Mouse (Mus musculus): ENCODE measurements around the gene Vmac. TPM values are rescaled to one million over a fixed set of nuclear protein-coding genes. Genes with fewer than 3 reads are reported as not detected.

Vmac gene
- 16.5 and 23.1 TPM in 2 replicates for polyA plus RNA-seq (2016; fragmentation: Nextera tagmentation; extraction: Ambion mirVana)

DNA sequence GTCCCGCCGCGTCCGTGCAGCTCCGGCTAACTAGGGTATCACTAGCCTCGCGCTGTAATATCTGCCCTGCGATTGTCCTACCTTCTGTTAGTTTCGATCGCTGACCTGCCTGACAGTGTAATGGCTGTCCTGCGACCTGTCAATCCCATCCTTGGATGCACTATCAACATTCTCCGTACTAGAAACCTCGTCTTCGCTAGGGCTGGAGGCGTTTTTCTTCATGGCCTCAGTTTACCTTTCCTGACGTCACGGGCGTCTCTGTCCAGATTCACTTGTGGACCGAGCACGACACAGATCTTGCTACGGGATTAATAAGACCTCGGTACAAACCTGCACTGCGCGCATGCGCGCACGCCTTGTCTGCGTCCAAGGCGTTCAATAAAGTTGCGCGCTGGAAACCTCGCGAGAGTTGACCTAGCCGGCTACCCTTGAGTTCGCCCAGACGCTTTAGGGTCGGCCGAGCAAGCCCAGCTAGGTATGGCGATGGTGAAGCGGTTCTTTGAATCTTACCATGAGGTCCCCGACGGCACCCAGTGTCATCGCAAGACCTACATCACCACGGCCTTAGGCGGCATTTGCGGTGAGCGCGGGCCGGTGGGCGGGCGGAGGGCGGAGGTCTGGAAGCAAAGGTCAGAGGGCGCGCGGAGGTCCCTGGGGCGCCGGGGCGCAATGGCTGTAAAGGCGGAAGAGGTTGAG is at the start of gene Vmac, which contains the start of gene Ndufa11:
TSS of gene Vmac (minus strand) at position 660 of the 696 bp plus-strand sequence.
TSS of gene Ndufa11 (plus strand) at position 405 of the 696 bp plus-strand sequence.
- no peaks in the 10 kb centered on the region for H3K9me3 ChIP-seq
- peak; percentile 64 for ATAC-seq (ENCODE audit: insufficient number of reproducible peaks, insufficient read depth, low FRiP score, low TSS enrichment, low read depth)
- peak within 1 kb of the TSS; percentile 82 for H3K4me3 ChIP-seq (replicated peaks)
- peak within 1 kb of the TSS; percentile 91 for H3K9ac ChIP-seq (replicated peaks)
- peak within 1 kb of the TSS; percentile 77 for H3K4me2 ChIP-seq
- whole genome bisulfite sequencing = under 1% methylated on average over 59 of the region's 59 CpGs
- H3K36me3 ChIP-seq = peaks cover 24% of the 10 kb centered on the region
- H3K27ac ChIP-seq = peak within 1 kb of the TSS; percentile 85
- H3K27me3 ChIP-seq = no peaks in the 10 kb centered on the region
- H3K4me1 ChIP-seq (replicated peaks) = peaks cover 39% of the 10 kb centered on the region

DNA sequence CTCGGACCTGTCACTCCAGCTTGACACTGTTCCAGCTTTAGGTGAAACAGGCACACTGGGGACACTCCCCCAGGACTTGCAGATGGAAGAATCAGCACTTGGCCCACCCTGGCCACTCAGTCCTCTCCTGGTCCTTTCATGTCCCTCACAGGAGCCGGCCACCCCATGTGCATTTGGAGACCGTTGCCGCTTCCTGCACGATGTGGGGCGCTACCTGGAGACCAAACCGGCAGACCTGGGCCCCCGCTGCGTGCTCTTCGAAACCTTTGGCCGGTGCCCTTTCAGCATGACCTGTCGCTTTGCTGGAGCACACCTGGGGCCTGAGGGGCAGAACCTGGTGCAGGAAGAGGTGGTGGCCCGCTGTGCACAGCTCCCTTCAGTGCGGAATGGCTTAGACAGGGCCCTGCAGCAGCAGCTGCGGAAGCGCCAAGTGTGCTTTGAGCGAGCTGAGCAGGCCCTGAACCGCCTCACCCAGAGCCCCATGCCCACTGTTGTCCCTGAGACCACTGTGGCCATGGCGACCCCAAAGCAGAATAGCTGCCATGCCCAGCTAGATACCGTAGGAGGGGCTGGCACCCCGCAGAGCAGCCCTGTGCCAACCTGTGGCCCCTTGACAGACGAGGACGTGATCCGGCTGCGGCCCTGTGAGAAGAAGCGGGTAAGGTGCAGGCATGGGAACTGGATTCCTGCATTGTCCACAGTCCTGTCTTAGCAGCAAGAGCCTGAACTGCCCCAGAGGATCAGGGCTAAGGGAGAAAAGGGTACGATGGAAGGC is 49.0 kb upstream of the Vmac start:
- no peak overlapping the region for H3K4me2 ChIP-seq
- no peaks in the 10 kb centered on the region for H3K9me3 ChIP-seq
- no peak overlapping the region for H3K4me3 ChIP-seq (replicated peaks)
- H3K9ac ChIP-seq (replicated peaks) = no peak overlapping the region
- H3K27me3 ChIP-seq = no peaks in the 10 kb centered on the region
- peaks cover 54% of the 10 kb centered on the region for H3K36me3 ChIP-seq
- no peak overlapping the region for H3K27ac ChIP-seq
- 90% methylated on average over 27 of the region's 27 CpGs for WGBS
- no peak for ATAC-seq (ENCODE audit: insufficient number of reproducible peaks, insufficient read depth, low FRiP score, low TSS enrichment, low read depth)
- H3K4me1 ChIP-seq (replicated peaks) = peaks cover 21% of the 10 kb centered on the region

DNA sequence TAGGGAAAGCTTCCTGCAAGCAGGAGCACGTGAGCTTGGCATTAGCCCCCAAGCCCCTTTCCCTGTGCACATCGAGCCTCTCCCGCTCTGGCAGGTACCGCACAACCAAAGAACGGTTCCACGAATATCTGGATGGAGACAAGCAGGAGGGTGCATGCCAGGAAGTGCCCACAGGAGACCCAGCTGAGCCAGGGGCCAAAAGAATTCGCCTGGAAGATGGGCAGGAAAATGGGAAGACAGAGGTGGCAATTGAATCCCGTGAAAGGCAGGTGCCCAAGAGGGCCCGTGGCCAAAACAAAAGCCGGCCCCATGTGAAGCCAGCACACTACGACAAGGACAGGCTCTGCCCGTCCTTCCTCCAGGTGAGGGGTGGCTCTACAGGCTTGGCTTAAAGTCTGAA is 47.6 kb upstream of the Vmac start:
- H3K4me2 ChIP-seq = peak overlapping the region; percentile 77
- peak overlapping the region; percentile 95 for H3K27ac ChIP-seq
- H3K4me3 ChIP-seq (replicated peaks) = peak overlapping the region; percentile 75
- no peak; the same call in 1 of the 2 replicates for ATAC-seq (ENCODE audit: insufficient number of reproducible peaks, insufficient read depth, low FRiP score, low TSS enrichment, low read depth)
- H3K36me3 ChIP-seq = peaks cover 41% of the 10 kb centered on the region
- H3K9me3 ChIP-seq = no peaks in the 10 kb centered on the region
- peaks cover 28% of the 10 kb centered on the region for H3K4me1 ChIP-seq (replicated peaks)
- H3K27me3 ChIP-seq = no peaks in the 10 kb centered on the region
- WGBS = 57% methylated on average over 12 of the region's 12 CpGs
- H3K9ac ChIP-seq (replicated peaks) = peak overlapping the region; percentile 73

DNA sequence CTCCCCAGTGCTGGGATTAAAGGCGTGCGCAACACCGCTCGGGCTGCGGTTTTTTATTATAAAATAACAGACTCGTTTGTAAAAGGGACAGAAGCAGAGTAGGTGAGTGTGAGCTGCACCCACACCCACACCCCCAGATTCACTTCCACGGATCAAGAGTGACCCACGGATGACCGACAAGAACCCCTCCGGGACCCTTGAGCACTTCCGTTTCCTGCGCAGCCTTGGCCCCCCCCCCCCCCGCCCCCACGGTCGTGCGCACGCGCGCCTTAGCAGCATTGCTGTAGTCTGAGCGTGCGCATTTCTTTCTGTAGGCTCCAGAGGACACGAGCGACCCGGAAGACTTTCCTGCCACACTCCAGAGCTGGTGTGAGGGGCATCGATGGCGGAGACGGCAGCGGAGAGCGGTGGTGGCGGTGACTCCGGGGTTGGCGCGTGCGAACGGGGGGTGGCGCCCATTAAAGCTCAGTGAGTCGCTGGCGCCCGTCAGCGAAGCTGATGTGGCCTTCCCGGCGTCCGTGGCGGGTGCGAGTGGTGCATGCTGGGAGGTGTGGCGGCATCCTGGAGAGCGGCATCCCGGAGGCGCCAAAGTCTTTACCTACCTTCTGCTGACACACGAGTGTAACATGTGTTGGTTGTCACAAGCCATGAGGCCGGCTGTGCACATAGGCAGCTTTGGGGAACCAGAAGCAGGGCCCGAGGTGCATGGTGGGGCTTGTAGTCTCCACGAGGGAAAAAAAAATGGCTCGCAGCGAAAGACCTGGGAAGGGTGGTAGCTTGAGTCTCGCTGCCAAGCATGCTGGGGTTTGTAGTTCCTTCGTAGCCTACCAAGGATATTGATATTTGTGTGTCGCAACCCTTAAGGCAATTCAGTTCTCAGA is 46.9 kb upstream of the Vmac start, which contains the start of gene Dus3l:
TSS of gene Dus3l (plus strand) at position 284 of the 881 bp plus-strand sequence.
- peak; percentile 72 for ATAC-seq (ENCODE audit: insufficient number of reproducible peaks, insufficient read depth, low FRiP score, low TSS enrichment, low read depth)

DNA sequence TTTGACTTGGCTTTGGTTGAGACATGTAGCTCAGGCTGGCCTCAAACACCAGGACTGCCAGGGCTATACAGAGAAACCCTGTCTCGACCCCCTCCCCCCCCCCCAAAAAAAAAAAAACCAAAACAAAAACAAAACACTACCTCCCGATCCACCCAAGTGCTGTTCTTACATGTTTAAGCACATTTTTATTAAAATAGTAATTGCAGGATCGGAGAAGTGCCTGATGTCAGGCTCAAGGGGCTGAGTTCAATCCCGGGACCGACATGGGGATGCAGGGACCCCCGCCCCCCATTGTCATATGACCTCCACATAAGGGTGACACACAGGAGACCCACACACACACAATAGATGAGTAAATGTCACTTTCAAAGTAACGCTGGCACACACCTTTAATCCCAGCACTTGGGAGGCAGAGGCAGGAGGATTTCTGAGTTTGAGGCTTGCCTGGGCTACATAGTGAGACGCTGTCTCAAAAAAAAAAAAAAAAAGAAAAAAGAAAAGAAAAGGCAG is 46.0 kb upstream of the Vmac start:
- H3K9me3 ChIP-seq = no peaks in the 10 kb centered on the region
- WGBS = 79% methylated on average over 8 of the region's 8 CpGs
- H3K36me3 ChIP-seq = peaks cover 25% of the 10 kb centered on the region
- H3K27me3 ChIP-seq = no peaks in the 10 kb centered on the region
- peak overlapping the region; percentile 75; the same call in 1 of the 2 replicates for H3K4me3 ChIP-seq (replicated peaks)
- H3K4me1 ChIP-seq (replicated peaks) = peaks cover 44% of the 10 kb centered on the region
- H3K4me2 ChIP-seq = no peak overlapping the region
- ATAC-seq (ENCODE audit: insufficient number of reproducible peaks, insufficient read depth, low FRiP score, low TSS enrichment, low read depth) = no peak
- H3K27ac ChIP-seq = no peak overlapping the region
- no peak overlapping the region for H3K9ac ChIP-seq (replicated peaks)

More for the DNA sequence above, 46.9 kb upstream of the Vmac start, which contains the start of gene Dus3l:
- H3K4me1 ChIP-seq (replicated peaks) = peaks cover 35% of the 10 kb centered on the region
- WGBS = 1% methylated on average over 56 of the region's 58 CpGs
- peak within 1 kb of the TSS; percentile 75 for H3K4me3 ChIP-seq (replicated peaks)
- H3K27me3 ChIP-seq = no peaks in the 10 kb centered on the region
- H3K27ac ChIP-seq = peak within 1 kb of the TSS; percentile 95
- peaks cover 34% of the 10 kb centered on the region for H3K36me3 ChIP-seq
- H3K4me2 ChIP-seq = peak within 1 kb of the TSS; percentile 77
- no peaks in the 10 kb centered on the region for H3K9me3 ChIP-seq
- peak within 1 kb of the TSS; percentile 73 for H3K9ac ChIP-seq (replicated peaks)

DNA sequence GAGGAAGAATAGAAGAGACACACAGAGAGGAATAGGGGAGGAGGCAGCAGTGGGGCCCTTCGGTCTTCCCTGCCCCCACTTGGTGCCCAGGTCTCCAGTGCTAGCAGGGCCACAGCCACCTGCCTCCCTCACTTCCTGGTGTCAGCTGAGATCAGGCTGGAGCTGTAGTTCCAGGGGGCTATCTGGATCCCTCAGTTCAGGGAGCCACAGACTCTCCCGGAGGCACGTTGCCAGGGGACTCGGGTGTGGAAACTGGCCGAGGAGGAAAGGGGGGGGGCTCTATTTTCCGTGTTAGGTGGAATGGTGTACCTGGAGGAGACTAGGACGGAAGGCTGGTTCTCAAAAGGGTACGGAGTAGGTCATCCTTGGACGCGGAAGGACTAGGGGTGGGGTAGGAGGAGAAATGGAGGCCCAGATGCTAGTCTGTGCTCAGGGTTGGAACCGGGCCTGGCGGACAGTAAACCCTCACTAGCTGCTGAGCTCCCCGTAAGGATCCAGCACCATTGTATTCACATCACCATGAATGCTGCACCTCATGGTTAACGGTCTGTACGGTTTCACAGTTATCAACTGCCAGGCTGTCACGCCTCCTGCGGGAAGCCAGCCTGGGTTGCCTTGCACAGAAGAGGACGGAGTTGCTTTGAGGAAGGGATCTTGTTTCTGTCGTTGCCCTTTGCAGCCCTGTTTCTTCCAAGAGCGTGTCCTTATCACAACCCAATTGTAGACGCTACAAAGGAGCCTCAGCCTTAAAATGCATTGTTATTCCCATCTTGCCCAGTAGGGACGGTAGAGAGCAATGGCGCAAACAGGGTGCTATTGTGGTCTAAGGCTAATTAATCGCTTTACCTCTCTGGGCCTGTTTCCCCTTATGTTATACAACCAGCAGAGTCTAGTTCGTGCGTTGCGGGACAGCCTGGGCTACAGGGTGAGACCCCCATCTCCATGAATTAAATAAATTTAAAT is 45.2 kb upstream of the Vmac start:
- Histone ChIP-seq H3K36me3 (peaks cover 17% of the 10 kb centered on the region), H3K4me3 (replicated peaks) (0 out of 2 replicates have a peak overlapping the region, but pooled peaks have one; percentile 45), H3K9ac (replicated peaks) (no peak overlapping the region), H3K4me1 (replicated peaks) (peaks cover 50% of the 10 kb centered on the region), H3K27me3 (peaks cover under 1% of the 10 kb centered on the region; the same call in 1 of the 2 replicates), H3K9me3 (no peaks in the 10 kb centered on the region), H3K27ac (peak overlapping the region; percentile 81; the same call in 1 of the 2 replicates), H3K4me2 (peak overlapping the region; percentile 77)
- ATAC-seq (ENCODE audit: insufficient number of reproducible peaks, insufficient read depth, low FRiP score, low TSS enrichment, low read depth) = no peak
- 54% methylated on average over 27 of the region's 27 CpGs for WGBS

DNA sequence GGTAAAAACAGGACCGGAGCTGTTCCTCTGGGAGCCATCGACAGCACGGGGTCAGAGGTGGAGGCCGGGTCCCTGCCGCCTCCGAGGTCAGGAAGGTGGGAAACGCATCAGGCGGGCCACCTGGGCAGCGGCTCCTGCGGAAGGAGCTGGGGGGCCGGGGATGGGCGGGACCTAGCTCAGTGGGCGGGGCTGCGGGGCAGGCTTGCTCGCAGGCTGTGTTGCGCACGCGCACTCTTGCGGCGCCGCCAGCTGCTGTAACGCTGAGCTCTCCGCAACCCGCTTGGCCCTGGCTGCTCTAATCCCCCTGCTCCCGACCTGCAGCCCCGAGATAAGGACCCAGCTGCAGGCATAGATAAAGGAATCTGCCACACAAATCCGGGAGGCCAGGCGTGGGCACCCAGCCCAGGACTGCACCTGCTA is 44.2 kb upstream of the Vmac start:
- H3K9me3 ChIP-seq = no peaks in the 10 kb centered on the region
- H3K36me3 ChIP-seq = peaks cover 7% of the 10 kb centered on the region; the same call in 1 of the 2 replicates
- H3K4me1 ChIP-seq (replicated peaks) = peaks cover 59% of the 10 kb centered on the region
- peaks cover 11% of the 10 kb centered on the region for H3K27me3 ChIP-seq
- peak overlapping the region; percentile 59 for H3K9ac ChIP-seq (replicated peaks)
- ATAC-seq (ENCODE audit: insufficient number of reproducible peaks, insufficient read depth, low FRiP score, low TSS enrichment, low read depth) = peak; percentile 7; the same call in 1 of the 2 replicates
- peak overlapping the region; percentile 77 for H3K4me2 ChIP-seq
- peak overlapping the region; percentile 45 for H3K4me3 ChIP-seq (replicated peaks)
- H3K27ac ChIP-seq = peak overlapping the region; percentile 81
- WGBS = under 1% methylated on average over 20 of the region's 28 CpGs

DNA sequence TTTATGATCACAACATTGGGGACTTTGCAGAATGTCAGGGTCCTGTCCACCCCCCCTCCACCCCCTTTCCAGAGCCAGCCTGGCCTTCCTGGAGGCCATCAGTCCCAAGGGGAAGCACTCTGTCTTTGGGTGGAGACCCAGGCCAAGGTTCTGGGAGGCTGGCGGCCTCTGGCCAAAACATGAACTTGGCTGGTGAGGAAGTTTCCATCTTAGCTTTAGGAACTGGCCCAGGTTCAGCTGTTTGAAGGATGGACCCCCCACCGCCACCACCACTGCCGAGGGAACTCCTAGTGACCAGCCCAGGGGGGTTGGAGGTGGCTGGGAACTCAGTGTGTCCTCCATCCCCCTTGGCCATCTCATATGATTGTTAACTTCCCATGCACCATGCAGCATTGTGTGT is 43.3 kb upstream of the Vmac start:
- 70% methylated on average over 3 of the region's 3 CpGs for WGBS
- H3K27me3 ChIP-seq = peaks cover 20% of the 10 kb centered on the region
- H3K27ac ChIP-seq = peak overlapping the region; percentile 81; the same call in 1 of the 2 replicates
- no peak overlapping the region for H3K4me2 ChIP-seq
- no peak for ATAC-seq (ENCODE audit: insufficient number of reproducible peaks, insufficient read depth, low FRiP score, low TSS enrichment, low read depth)
- H3K4me3 ChIP-seq (replicated peaks) = no peak overlapping the region
- no peaks in the 10 kb centered on the region for H3K36me3 ChIP-seq
- H3K4me1 ChIP-seq (replicated peaks) = peaks cover 66% of the 10 kb centered on the region
- no peak overlapping the region for H3K9ac ChIP-seq (replicated peaks)
- no peaks in the 10 kb centered on the region for H3K9me3 ChIP-seq

DNA sequence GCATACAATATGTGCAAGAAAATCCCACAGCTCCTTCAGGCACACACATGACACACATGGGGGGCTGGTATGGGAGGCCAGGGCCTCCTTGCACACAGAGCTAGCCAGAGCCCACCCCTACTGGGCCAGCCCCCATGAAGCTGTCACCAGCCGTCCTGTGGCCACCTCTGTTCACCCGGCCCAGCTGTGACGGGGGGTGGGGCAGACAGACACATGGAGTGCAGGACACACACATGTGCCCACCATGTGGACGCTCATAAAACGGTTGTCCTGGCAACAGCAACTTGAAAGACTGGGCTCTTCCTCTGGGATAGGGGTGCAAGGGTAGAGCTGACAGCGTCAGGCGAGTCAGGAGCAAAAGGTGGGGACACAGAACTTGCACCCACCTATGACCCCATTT is 41.4 kb upstream of the Vmac start:
- ATAC-seq (ENCODE audit: insufficient number of reproducible peaks, insufficient read depth, low FRiP score, low TSS enrichment, low read depth) = no peak
- H3K27me3 ChIP-seq = peaks cover 39% of the 10 kb centered on the region
- H3K27ac ChIP-seq = no peak overlapping the region
- no peak overlapping the region for H3K4me3 ChIP-seq (replicated peaks)
- peaks cover 66% of the 10 kb centered on the region for H3K4me1 ChIP-seq (replicated peaks)
- H3K9ac ChIP-seq (replicated peaks) = no peak overlapping the region
- no peak overlapping the region; the same call in 1 of the 2 replicates for H3K4me2 ChIP-seq
- H3K36me3 ChIP-seq = no peaks in the 10 kb centered on the region
- no peaks in the 10 kb centered on the region for H3K9me3 ChIP-seq
- 17% methylated on average over 7 of the region's 7 CpGs for WGBS

Measured in limb, embryonic 12.5 days (tissue).